Mouse (Mus musculus) ES-Bruce4 (cell line): Measurements from ENCODE around the gene Myof. TPM values are rescaled to one million over a fixed set of nuclear protein-coding genes. Genes with fewer than 3 reads are reported as not detected.

Experiments
- H3K27ac ChIP-seq: 2 replicates; pipeline ENCODE4 v1.5.1; 2012; ENCODE audit warnings: low read length, inconsistent platforms; ENCODE audit not compliant: insufficient read depth
- H3K27me3 ChIP-seq: 2 replicates; pipeline ENCODE4 v1.6.1; 2012; ENCODE audit warnings: mild to moderate bottlenecking, low read length, inconsistent platforms; ENCODE audit not compliant: control insufficient read depth, poor library complexity, insufficient read depth, severe bottlenecking
- H3K36me3 ChIP-seq: 2 replicates; pipeline ENCODE4 v1.6.1; 2012; ENCODE audit warnings: inconsistent platforms, mild to moderate bottlenecking, low read length, moderate library complexity; ENCODE audit not compliant: control insufficient read depth, poor library complexity, insufficient read depth, severe bottlenecking
- H3K4me1 ChIP-seq: one replicate; pipeline ENCODE4 v1.8.1; 2011; ENCODE audit warnings: low read length; ENCODE audit not compliant: control insufficient read depth, insufficient read depth
- H3K4me3 ChIP-seq: 2 replicates; pipeline ENCODE4 v1.5.1; 2011; ENCODE audit warnings: low read depth, mild to moderate bottlenecking, low read length
- H3K9ac ChIP-seq: 2 replicates; pipeline ENCODE4 v1.6.1; 2012; ENCODE audit warnings: low read depth, mild to moderate bottlenecking, inconsistent platforms; ENCODE audit not compliant: poor library complexity, severe bottlenecking
- H3K9me3 ChIP-seq: replicated peaks from 2 replicates; pipeline ENCODE4 v1.6.1; 2012; ENCODE audit warnings: mild to moderate bottlenecking, low read length, inconsistent platforms; ENCODE audit not compliant: control insufficient read depth, poor library complexity, insufficient read depth, severe bottlenecking
- CTCF ChIP-seq: IDR thresholded peaks from one replicate; pipeline ENCODE4 v1.8.1; 2011; ENCODE audit warnings: low read depth, low read length
- EP300 ChIP-seq: IDR thresholded peaks from 2 replicates; pipeline ENCODE4 v1.6.1; 2011; ENCODE audit warnings: low read depth, low read length; ENCODE audit not compliant: insufficient read depth
- POLR2A ChIP-seq: IDR thresholded peaks from one replicate; pipeline ENCODE4 v1.8.1; 2011; ENCODE audit warnings: low read length; ENCODE audit not compliant: insufficient read depth
- polyA plus RNA-seq: library from polyadenylated mRNA; stranded (reverse); fragments of >200 nt; gene quantifications from 2 replicates; pipeline ENCODE4 v1.2.4, GENCODE M21; 2011; ENCODE audit warnings: low read depth; ENCODE audit not compliant: missing spikeins, insufficient read depth, insufficient read length

Gene Myof
- polyA plus RNA-seq, 1 experiment: 23.1 TPM

GRCm38 (mm10) chr19:38063201-38063600 lies 19.8 kb upstream of the Myof start:
- TF ChIP-seq POLR2A: no peak
- no peak for TF ChIP-seq EP300
- no peak for TF ChIP-seq CTCF
- Histone ChIP-seq H3K4me1 (peaks cover 6% of the 10 kb centered on the region), H3K4me3 (no peak overlapping the region), H3K27ac (peak overlapping the region; percentile 79), H3K9ac (no peak overlapping the region), H3K36me3 (peaks cover 72% of the 10 kb centered on the region), H3K27me3 (no peaks in the 10 kb centered on the region), H3K9me3 (peaks cover 23% of the 10 kb centered on the region)

GRCm38 (mm10) chr19:38056931-38057330 lies 13.6 kb upstream of the Myof start:
- Histone ChIP-seq H3K36me3 (peaks cover 46% of the 10 kb centered on the region), H3K9ac (peak overlapping the region; percentile 88; the same call in 1 of the 2 replicates), H3K4me3 (peak overlapping the region; percentile 53), H3K27me3 (no peaks in the 10 kb centered on the region), H3K27ac (peak overlapping the region; percentile 79), H3K9me3 (no peaks in the 10 kb centered on the region), H3K4me1 (peaks cover 2% of the 10 kb centered on the region)
- TF ChIP-seq EP300: no peak
- TF ChIP-seq POLR2A: no peak
- no peak for TF ChIP-seq CTCF

GRCm38 (mm10) chr19:38056276-38056675 lies 12.9 kb upstream of the Myof start:
- Histone ChIP-seq H3K27ac (peak overlapping the region; percentile 54; the same call in 1 of the 2 replicates), H3K4me3 (peak overlapping the region; percentile 84), H3K4me1 (peaks cover 2% of the 10 kb centered on the region), H3K9me3 (no peaks in the 10 kb centered on the region), H3K27me3 (no peaks in the 10 kb centered on the region), H3K9ac (peak overlapping the region; percentile 88), H3K36me3 (peaks cover 41% of the 10 kb centered on the region)
- TF ChIP-seq EP300: no peak
- TF ChIP-seq POLR2A: no peak
- no peak for TF ChIP-seq CTCF

GRCm38 (mm10) chr19:38055798-38056197 lies 12.4 kb upstream of the Myof start:
- peaks cover 36% of the 10 kb centered on the region for H3K36me3 ChIP-seq
- no peaks in the 10 kb centered on the region for H3K4me1 ChIP-seq
- TF ChIP-seq EP300 (no peak), CTCF (no peak), POLR2A (no peak)
- H3K27ac ChIP-seq: peak overlapping the region; percentile 71
- H3K4me3 ChIP-seq: peak overlapping the region; percentile 79
- H3K9ac ChIP-seq: peak overlapping the region; percentile 88
- no peaks in the 10 kb centered on the region for H3K27me3 ChIP-seq
- no peaks in the 10 kb centered on the region for H3K9me3 ChIP-seq

DNA sequence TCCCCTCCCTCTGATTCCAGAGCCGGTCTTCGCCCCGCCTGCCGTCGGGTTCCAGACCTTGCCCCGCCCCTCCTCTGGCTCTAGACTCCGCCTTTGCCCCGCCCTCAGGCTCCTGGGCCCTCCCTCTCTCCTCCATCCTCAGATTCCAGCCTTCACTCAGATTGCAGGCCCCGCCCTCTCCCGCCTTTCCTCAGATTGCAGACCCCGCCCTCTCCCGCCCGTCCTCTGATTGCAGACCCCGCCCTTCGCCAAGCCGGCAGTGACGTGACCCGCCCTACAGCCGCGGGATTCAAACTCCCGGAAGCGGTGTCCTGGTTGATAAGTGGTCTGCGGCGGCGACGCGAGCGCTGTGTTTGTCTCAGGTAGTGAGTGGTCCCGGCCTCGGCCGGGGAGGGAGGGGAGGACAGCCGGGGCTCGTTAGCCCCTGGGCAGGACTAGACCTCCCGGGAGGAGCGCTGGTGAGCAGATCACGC lies 11.4 kb upstream of the Myof start, which contains the start of gene Cep55:
Gene Cep55, plus strand, starts transcription at position 292 of the 473 bp plus-strand sequence.
- TF ChIP-seq POLR2A (peak; percentile 69), CTCF (no peak), EP300 (0 out of 2 replicates have a peak, but pooled peaks have one; percentile 17)
- Histone ChIP-seq H3K27me3 (no peaks in the 10 kb centered on the region), H3K36me3 (peaks cover 27% of the 10 kb centered on the region), H3K9me3 (no peaks in the 10 kb centered on the region), H3K4me1 (no peaks in the 10 kb centered on the region), H3K4me3 (peak within 1 kb of the TSS; percentile 86), H3K9ac (peak within 1 kb of the TSS; percentile 88), H3K27ac (peak within 1 kb of the TSS; percentile 71)

DNA sequence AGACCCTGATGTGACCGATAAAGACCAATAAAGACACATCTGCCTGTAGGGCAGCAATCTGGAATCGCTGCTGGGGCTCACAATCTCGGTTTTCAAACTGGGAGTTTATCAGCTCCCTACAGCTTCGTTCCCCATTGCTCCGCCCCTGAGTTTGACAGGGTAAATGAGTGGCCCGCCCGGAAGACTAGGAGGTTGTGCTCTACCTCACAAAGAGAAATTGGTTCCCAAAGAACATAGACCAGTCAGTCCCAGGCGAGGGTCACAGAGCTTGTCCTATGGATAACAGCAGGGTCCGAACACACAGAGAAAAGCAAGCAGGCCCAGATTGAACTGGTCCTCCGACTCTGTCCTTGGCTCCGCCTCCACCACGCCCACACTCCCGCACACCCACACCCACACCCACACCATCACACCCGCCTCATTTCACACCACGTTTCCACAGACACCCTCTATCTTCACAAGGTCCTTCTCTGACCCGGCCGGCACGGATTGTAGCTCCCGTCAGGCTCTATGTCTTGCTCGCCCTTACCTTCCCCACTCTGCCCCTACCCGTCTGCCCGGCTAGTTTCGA lies 10.9 kb upstream of the Myof start:
- no peak overlapping the region for H3K27ac ChIP-seq
- H3K9ac ChIP-seq: peak overlapping the region; percentile 2; the same call in 1 of the 2 replicates

More for the DNA sequence above, 10.9 kb upstream of the Myof start:
- H3K4me1 ChIP-seq: no peaks in the 10 kb centered on the region
- H3K27me3 ChIP-seq: no peaks in the 10 kb centered on the region
- TF ChIP-seq POLR2A: no peak
- no peak for TF ChIP-seq EP300
- TF ChIP-seq CTCF: no peak
- H3K4me3 ChIP-seq: peak overlapping the region; percentile 85
- peaks cover 22% of the 10 kb centered on the region for H3K36me3 ChIP-seq
- no peaks in the 10 kb centered on the region for H3K9me3 ChIP-seq
